Mouse (Mus musculus) liver, adult 2 months (tissue): Measurements from ENCODE around the gene Polr3a.

Source experiments
- CTCF ChIP-seq: fragments of 200-500 bp; IDR thresholded peaks from 2 replicates; pipeline ENCODE4 v1.5.1; 2011; ENCODE audit warnings: low read depth, low read length, control low read depth
- POLR2A ChIP-seq: fragments of 200-500 bp; IDR thresholded peaks from 2 replicates; pipeline ENCODE4 v1.6.1; 2011; ENCODE audit warnings: low read length, control low read depth; ENCODE audit not compliant: insufficient read depth; ENCODE audit errors: extremely low read depth

GRCm38 (mm10) chr14:24486241-24486767 is 554 bp downstream of the Polr3a start:
- TF ChIP-seq POLR2A (no peak), CTCF (no peak)
